Mouse (Mus musculus) limb, embryonic 12.5 days (tissue): ENCODE measurements around the gene C1qb. TPM values are rescaled to one million over a fixed set of nuclear protein-coding genes. Genes with fewer than 3 reads are reported as not detected.
A peak's percentile ranks its signal among the peaks of the same experiment; 100 is the strongest.

Source experiments
- ATAC-seq: fragments of 200-750 bp; cut with Nextera tagmentation; 2 replicates; pipeline ENCODE4 v1.8.0; 2017; ENCODE audit warnings: low read depth, moderate TSS enrichment; ENCODE audit not compliant: insufficient number of reproducible peaks, insufficient read depth, low FRiP score, low TSS enrichment
- H3K27ac ChIP-seq: fragments of 300-500 bp; sonication (generic); 2 replicates; pipeline ENCODE4 v1.5.1; 2016; ENCODE audit warnings: mild to moderate bottlenecking, moderate library complexity
- H3K27me3 ChIP-seq: fragments of 300-500 bp; sonication (generic); 2 replicates; pipeline ENCODE4 v1.6.1; 2016; ENCODE audit warnings: mild to moderate bottlenecking, moderate library complexity
- H3K36me3 ChIP-seq: fragments of 300-500 bp; sonication (generic); 2 replicates; pipeline ENCODE4 v1.6.1; 2016; ENCODE audit warnings: mild to moderate bottlenecking, moderate library complexity
- H3K4me1 ChIP-seq: fragments of 300-500 bp; sonication (generic); replicated peaks from 2 replicates; pipeline ENCODE4 v1.6.1; 2016
- H3K4me2 ChIP-seq: fragments of 300-500 bp; sonication (generic); 2 replicates; pipeline ENCODE4 v1.6.1; 2016; ENCODE audit warnings: mild to moderate bottlenecking, moderate library complexity
- H3K4me3 ChIP-seq: fragments of 300-500 bp; sonication (generic); replicated peaks from 2 replicates; pipeline ENCODE4 v1.5.1; 2016; ENCODE audit warnings: mild to moderate bottlenecking
- H3K9ac ChIP-seq: fragments of 300-500 bp; sonication (generic); replicated peaks from 2 replicates; pipeline ENCODE4 v1.6.1; 2016; ENCODE audit warnings: mild to moderate bottlenecking, moderate library complexity
- H3K9me3 ChIP-seq: fragments of 300-500 bp; sonication (generic); 2 replicates; pipeline ENCODE4 v1.6.1; 2016; ENCODE audit warnings: mild to moderate bottlenecking, moderate library complexity
- WGBS: fragments of 180-500 bp; shearing (Covaris S2); methylation state at CpG from one replicate; pipeline ENCODE4 v1.1.7; 2016; 5-methylcytosine and 5-hydroxymethylcytosine counted together
- polyA plus RNA-seq: library from polyadenylated mRNA; unstranded; fragments of >200 nt; fragmentation: Nextera tagmentation; extraction: Ambion mirVana; gene quantifications from 2 replicates; pipeline ENCODE4 v1.2.1, GENCODE M21; 2016

Gene C1qb
- polyA plus RNA-seq, 1 experiment from 2014 or later, result 17.7 TPM

DNA sequence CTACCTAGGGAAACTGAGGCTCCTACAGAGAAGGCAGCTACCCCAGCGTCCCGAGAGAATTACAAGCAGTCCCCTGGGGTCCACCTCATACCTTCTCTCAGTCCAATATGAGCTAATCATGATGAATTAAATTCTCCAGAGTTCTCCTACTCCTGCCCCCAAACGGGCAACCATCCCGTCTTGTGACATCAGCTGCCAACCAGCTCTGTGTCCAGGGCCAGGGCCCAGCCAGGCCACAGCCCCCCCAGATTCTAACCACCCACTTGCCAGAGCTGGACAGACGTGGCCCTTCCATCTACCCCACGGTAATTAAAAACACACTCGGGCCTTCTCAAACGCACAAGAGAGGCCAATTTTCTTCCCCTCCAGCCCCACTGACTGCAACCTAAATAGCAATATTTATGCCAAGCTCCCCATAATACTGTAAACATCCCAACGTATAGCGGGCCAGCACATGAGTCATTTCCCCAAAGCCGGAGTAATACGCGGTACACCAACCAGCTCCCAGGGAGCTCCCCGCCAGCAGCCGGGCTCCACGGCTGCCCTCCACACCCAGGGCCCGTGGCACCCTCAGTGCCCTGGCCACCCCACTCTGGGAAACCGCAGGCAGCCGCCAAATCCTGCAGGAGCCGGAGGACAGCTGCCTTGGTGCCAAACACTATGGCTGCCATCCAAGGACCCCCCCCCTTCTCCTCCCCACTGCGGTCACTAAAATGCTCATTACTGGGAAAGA lies 52.2 kb downstream of the C1qb start:
- H3K9me3 ChIP-seq, result no peaks in the 10 kb centered on the region
- H3K4me2 ChIP-seq, result peak overlapping the region; percentile 100
- no peak overlapping the region for H3K27ac ChIP-seq
- no peaks in the 10 kb centered on the region for H3K36me3 ChIP-seq
- peaks cover 73% of the 10 kb centered on the region for H3K4me1 ChIP-seq
- H3K9ac ChIP-seq, result 0 out of 2 replicates have a peak overlapping the region, but pooled peaks have one; percentile 92
- 44% methylated on average over 21 of the region's 21 CpGs for WGBS
- peak overlapping the region; percentile 94 for H3K4me3 ChIP-seq
- no peak for ATAC-seq
- H3K27me3 ChIP-seq, result peaks cover 33% of the 10 kb centered on the region

- H3K4me3 ChIP-seq, result no peak overlapping the region
- no peaks in the 10 kb centered on the region for H3K9me3 ChIP-seq
- no peak overlapping the region for H3K27ac ChIP-seq
- 0 out of 2 replicates have a peak, but pooled peaks cover 2% of the 10 kb centered on the region for H3K36me3 ChIP-seq
- H3K4me2 ChIP-seq, result peak overlapping the region; percentile 21
- H3K27me3 ChIP-seq, result peaks cover 26% of the 10 kb centered on the region
- ATAC-seq, result no peak
- WGBS, result 49% methylated on average over 16 of the region's 16 CpGs
- H3K9ac ChIP-seq, result no peak overlapping the region
- H3K4me1 ChIP-seq, result peaks cover 77% of the 10 kb centered on the region
These were observed 53.3 kb downstream of the C1qb start for GRCm38 (mm10) chr4:136832559-136833232.

DNA sequence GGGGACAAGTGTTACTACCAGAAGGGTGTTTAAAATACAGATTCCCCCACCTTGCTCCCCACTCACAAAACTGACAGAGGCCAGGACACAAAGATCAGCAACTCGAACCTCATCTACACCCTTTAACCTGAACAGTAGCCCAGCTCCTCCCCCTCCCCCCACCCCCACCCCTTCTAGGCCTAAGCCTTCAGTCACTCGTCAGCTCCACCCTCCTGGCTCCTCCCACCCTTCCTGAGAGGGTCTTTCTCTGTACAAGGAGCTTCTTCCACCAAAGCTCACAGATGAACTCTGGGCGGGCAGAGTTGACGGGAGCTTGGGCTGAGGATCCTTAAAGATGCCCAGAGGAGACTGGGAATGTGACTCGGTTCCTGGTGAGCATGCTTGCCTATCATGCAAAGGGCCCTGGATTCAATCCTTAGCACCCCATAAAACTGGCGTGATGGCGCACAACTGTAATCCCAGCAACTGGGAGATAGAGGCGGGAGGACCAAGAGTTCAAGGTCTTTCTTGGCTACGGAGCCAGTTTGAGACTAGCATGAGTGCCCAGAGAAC lies 55.6 kb downstream of the C1qb start:
- no peaks in the 10 kb centered on the region for H3K9me3 ChIP-seq
- H3K4me3 ChIP-seq, result no peak overlapping the region
- peaks cover 65% of the 10 kb centered on the region for H3K4me1 ChIP-seq
- WGBS, result 15% methylated on average over 9 of the region's 9 CpGs
- peaks cover 22% of the 10 kb centered on the region for H3K27me3 ChIP-seq
- ATAC-seq, result no peak
- H3K9ac ChIP-seq, result 0 out of 2 replicates have a peak overlapping the region, but pooled peaks have one; percentile 1
- 0 out of 2 replicates have a peak, but pooled peaks cover 5% of the 10 kb centered on the region for H3K36me3 ChIP-seq
- no peak overlapping the region for H3K27ac ChIP-seq
- H3K4me2 ChIP-seq, result peak overlapping the region; percentile 11

Other genes with a start within 250 kb of the C1qb start
- gene Ephb2, start 50.2 kb downstream of the C1qb start, polyA plus RNA-seq, result 13.7 and 16.9 TPM in 2 replicates
- 11.9 and 12.8 TPM in 2 replicates for gene C1qc, start 6.9 kb upstream of the C1qb start, polyA plus RNA-seq
- gene C1qa, start 12.6 kb upstream of the C1qb start, polyA plus RNA-seq, result 11.4 and 11.9 TPM in 2 replicates
- 0.28 and 0.38 TPM in 2 replicates for gene Epha8, start 70.6 kb upstream of the C1qb start, polyA plus RNA-seq
- 5.3 and 6.1 TPM in 2 replicates for gene Zbtb40, start 162.6 kb upstream of the C1qb start, polyA plus RNA-seq